ENCODE assay signal across 12 mouse cellular contexts in the genomic region with DNA sequence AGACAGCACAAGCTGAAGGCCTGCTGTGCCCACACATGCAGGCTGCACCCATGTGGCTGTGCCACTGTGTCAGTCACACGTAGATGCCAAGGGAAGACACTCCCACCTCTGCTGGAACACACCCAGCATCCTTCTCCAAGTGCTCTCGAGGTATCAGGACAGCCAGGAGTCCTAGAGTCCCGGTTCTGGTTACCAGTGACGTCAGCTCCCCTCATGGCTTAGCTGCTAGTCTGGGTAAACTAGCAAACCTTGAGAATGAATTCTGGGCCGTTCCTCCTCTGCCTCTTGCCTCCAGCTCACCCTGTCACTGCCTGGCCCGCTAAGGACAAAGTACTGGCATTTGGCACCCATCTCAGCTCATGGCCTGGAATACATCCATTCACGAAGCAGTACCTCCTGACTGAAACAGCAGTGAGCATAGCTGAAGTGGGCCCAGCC.
DNase-seq lines count a peak whose midpoint lies in the region; ATAC-seq and TF ChIP-seq lines count a peak whose summit lies in the region.
"Had no signal": no experiment of that assay in that cellular context is flagged by ENCODE, and none has a peak within 500 bp of the region (broad histone marks: within the 10 kb centered on the region; RNA-seq: fewer than 3 reads in every experiment).

No protein-coding gene starts in this region.

- no peak for ATAC-seq in intestine, postnatal 0 days

- DNase-seq in cerebellum, adult 2 months = peak; percentile 62 to 76
- DNase-seq in cerebellum, postnatal 4 days (ENCODE audit: low spot score in 2 of 2) = no peak
- peak in 1 of 2 experiments; percentile 47 for DNase-seq in layer of hippocampus, adult 2 months (ENCODE audit: low spot score in 2 of 2)
- DNase-seq in layer of hippocampus, postnatal 25 days (ENCODE audit: extremely low spot score in 1 of 2, low spot score in 1 of 2) = no peak
- DNase-seq in right cerebral cortex, adult 2 months (ENCODE audit: low spot score in 2 of 2) = peak; percentile 79 to 87
- no peak for DNase-seq in urinary bladder, postnatal 4 days (ENCODE audit: low spot score in 2 of 2)
- DNase-seq: adrenal gland, postnatal 36 days; kidney, postnatal 4 days had no signal

- no peak overlapping the region for H3K4me2 ChIP-seq in intestine, postnatal 0 days (replicated peaks; ENCODE audit: low read depth)
- H3K4me2 ChIP-seq: liver, embryonic 11.5 days had no signal

- H3K9me3 ChIP-seq in intestine, postnatal 0 days (ENCODE audit: control insufficient read depth) = no peaks in the 10 kb centered on the region

- H3K4me3 ChIP-seq in cerebellum, adult 2 months (replicated peaks; ENCODE audit: insufficient read depth, low read depth, low read length) = no peak overlapping the region
- no peak overlapping the region for H3K4me3 ChIP-seq in layer of hippocampus, adult 2 months
- no peak overlapping the region for H3K4me3 ChIP-seq in cortical plate, adult 2 months (ENCODE audit: insufficient read depth, low read length)
- no peak overlapping the region for H3K4me3 ChIP-seq in intestine, postnatal 0 days (ENCODE audit: low read depth, low read length)
- H3K4me3 ChIP-seq: megakaryocyte, embryonic 14.5 days had no signal

- no peaks in the 10 kb centered on the region for H3K36me3 ChIP-seq in intestine, postnatal 0 days (ENCODE audit: control insufficient read depth, insufficient read depth)

- peaks cover 67% of the 10 kb centered on the region for H3K4me1 ChIP-seq in cerebellum, adult 2 months (ENCODE audit: control insufficient read depth, insufficient read depth, low read length)
- peaks cover 33% of the 10 kb centered on the region for H3K4me1 ChIP-seq in cortical plate, adult 2 months (ENCODE audit: control insufficient read depth, insufficient read depth, low read length)
- no peaks in the 10 kb centered on the region for H3K4me1 ChIP-seq in intestine, postnatal 0 days (replicated peaks; ENCODE audit: control insufficient read depth, insufficient read depth, low read length)

- 7% methylated on average over 7 of the region's 7 CpGs for WGBS in cerebellum, adult 2 months
- 52% methylated on average over 7 of the region's 7 CpGs for WGBS in intestine, postnatal 0 days

- H3K9ac ChIP-seq in intestine, postnatal 0 days (ENCODE audit: low read depth, low read length) = no peak overlapping the region

- H3K27ac ChIP-seq in cerebellum, adult 2 months (ENCODE audit: insufficient read depth, low read length) = peak overlapping the region; percentile 17
- H3K27ac ChIP-seq in layer of hippocampus, adult 2 months = peak overlapping the region; percentile 86
- H3K27ac ChIP-seq in cortical plate, adult 2 months (ENCODE audit: insufficient read depth, low read length) = peak overlapping the region; percentile 53
- H3K27ac ChIP-seq in intestine, postnatal 0 days (ENCODE audit: low read depth, low read length) = no peak overlapping the region

- TF ChIP-seq POLR2A in cerebellum, adult 2 months (IDR thresholded peaks at IDR 0.05; ENCODE audit: borderline replicate concordance, insufficient read depth, low read length) = no peak
- no peak for TF ChIP-seq POLR2A in cortical plate, adult 2 months (IDR thresholded peaks at IDR 0.05; ENCODE audit: extremely low read depth, insufficient read depth, low read length)

- TF ChIP-seq CTCF in cerebellum, adult 2 months (IDR thresholded peaks at IDR 0.05; ENCODE audit: borderline replicate concordance, insufficient read depth, low read depth, low read length) = no peak
- no peak for TF ChIP-seq CTCF in layer of hippocampus, adult 2 months (conservative IDR thresholded peaks at IDR 0.05)
- TF ChIP-seq CTCF in cortical plate, adult 2 months (IDR thresholded peaks at IDR 0.05; ENCODE audit: extremely low read depth, insufficient read depth, low read length) = no peak
- no peak for TF ChIP-seq CTCF in intestine, postnatal 0 days (IDR thresholded peaks at IDR 0.05; ENCODE audit: low read depth)

- H3K27me3 ChIP-seq in cerebellum, adult 2 months (ENCODE audit: control insufficient read depth, insufficient read depth, low read length) = no peaks in the 10 kb centered on the region
- H3K27me3 ChIP-seq in intestine, postnatal 0 days (replicated peaks; ENCODE audit: control insufficient read depth, insufficient read depth, low read length) = no peaks in the 10 kb centered on the region

Comparison
In these comparisons a context has a peak if more than half of its experiments do, and no peak if none do; other contexts are left out.
1. DNase-seq: peak in cerebellum, adult 2 months (2 of 2) and right cerebral cortex, adult 2 months (2 of 2); none in cerebellum, postnatal 4 days (0 of 2), layer of hippocampus, postnatal 25 days (0 of 2) and urinary bladder, postnatal 4 days (0 of 2).